Mouse (Mus musculus): Measurements from ENCODE around the gene Ttc23.

Ttc23 gene

GRCm38 (mm10) chr7:67695906-67696305 is 48.7 kb downstream of the Ttc23 start:
- no peak for DNase-seq (ENCODE audit: low read depth, low spot score)

GRCm38 (mm10) chr7:67697892-67698630 is 50.9 kb downstream of the Ttc23 start:
- DNase-seq (ENCODE audit: low read depth, low spot score), result no peak

DNA sequence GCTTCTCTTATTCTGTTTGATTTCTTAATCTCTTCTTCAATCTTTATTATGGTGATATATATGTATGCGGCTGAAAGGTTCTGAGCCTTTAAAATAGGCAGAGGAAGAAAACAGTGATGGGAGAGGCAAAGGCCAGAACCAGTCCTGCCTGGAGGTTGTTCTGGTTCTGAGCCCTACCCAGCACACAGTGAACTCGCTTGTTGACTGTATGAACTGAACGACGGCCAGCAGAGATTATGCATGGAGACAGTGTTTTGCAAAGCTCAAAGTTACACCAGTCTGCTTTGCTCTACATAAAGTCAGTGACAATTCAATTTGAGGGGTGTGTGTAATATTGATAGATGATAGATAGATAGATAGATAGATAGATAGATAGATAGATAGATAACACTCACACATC is 52.1 kb downstream of the Ttc23 start:
- no peak for DNase-seq (ENCODE audit: low read depth, low spot score)

- peak; percentile 21 for DNase-seq (ENCODE audit: low read depth, low spot score)
Measured at GRCm38 (mm10) chr7:67700846-67701245, 53.6 kb downstream of the Ttc23 start.

DNA sequence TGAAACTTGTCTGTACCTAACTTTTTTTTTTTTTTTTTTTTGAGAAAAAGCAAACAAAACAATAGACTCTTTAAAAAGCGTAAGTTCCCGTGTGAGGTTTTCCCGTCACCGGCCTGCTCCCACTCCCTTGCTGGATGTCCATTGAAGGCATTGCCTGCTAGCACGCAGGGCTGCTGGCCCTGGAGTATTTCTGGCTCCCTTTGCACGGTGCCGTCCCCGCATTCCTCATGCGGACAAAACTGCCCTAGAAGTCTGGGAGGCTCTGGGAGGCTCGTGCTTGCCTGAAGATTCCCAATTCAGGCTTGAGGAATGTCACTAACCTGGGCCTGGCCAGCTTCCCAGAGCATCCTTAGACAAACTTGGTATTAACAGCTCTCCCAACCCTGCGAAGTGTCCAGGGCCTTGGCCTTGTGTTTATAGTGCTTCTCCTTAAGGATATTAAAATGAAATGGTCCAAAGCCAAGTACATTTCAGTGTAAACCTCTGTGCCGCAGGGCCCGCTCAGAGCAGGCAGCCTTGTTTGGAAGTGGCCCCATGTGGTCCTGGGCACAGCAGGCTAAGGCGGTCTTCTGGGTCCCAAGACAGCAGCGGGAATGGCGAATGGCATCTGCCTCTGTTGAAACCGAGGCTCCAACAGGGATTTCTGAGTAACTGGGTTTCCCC is 54.2 kb downstream of the Ttc23 start:
- DNase-seq (ENCODE audit: low read depth, low spot score), result no peak

DNA sequence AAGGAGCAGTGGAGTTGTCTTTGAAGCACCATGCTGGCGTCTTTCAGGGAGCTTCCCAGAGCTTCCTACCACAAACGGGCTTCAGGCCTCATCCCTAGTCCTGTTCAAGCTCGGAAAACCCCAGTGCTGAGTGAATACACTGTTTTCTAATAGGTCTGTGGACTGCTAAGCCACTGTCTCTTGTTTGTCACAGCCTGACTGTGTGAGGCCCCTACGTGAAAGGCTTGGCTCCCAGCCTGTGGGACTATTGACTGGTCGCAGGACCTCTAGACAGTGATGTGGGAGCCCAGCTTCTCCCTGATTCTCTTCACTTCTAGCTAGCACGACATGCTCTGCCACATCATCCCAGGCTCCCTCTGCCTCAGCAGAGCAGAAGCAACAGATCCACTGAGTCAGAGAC is 61.0 kb downstream of the Ttc23 start:
- no peak for DNase-seq (ENCODE audit: low read depth, low spot score)

DNA sequence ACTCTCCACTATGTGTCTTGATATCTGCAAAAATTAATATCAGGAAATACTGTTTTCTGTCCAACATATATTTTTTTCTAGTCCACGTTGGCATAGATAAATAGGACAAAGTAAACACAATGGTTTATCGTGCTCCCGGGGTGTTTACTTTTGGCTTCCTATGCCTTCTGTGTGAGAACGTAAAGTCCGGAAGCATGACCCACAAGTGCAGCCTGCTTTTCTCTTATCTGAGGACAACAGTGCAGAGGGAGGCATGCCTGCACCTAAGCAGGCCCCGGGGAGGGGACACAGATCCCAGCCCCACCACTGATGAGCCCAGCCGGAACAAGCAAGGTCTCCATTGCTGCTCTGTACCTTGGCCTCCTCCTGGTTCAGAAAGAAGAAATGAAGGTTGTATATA is 63.0 kb downstream of the Ttc23 start:
- no peak for DNase-seq (ENCODE audit: low read depth, low spot score)

- DNase-seq (ENCODE audit: low read depth, low spot score), result no peak
Measured at GRCm38 (mm10) chr7:67713820-67714510, 66.8 kb downstream of the Ttc23 start.

DNA sequence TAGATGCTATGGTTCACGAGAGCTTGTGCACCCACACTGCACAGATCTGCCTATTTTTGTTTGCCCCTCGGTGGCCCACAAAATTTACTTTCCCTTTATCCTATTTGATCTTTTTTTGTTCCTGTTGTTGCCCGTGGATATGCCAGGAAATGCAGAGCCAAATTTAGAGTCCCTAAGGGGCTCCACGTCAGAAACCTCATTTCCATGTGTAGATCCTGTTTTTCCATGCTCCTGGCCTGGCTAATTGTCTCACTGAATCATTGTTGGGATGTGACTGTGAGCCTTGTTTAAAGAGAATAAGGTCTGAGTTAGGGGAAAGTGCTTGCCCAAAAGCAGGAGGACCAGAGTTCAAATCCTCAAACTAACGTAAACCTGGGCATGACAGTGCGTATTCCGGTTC is 68.0 kb downstream of the Ttc23 start:
- DNase-seq (ENCODE audit: low read depth, low spot score), result no peak

GRCm38 (mm10) chr7:67716213-67716878 is 69.1 kb downstream of the Ttc23 start:
- DNase-seq (ENCODE audit: low read depth, low spot score), result no peak

DNA sequence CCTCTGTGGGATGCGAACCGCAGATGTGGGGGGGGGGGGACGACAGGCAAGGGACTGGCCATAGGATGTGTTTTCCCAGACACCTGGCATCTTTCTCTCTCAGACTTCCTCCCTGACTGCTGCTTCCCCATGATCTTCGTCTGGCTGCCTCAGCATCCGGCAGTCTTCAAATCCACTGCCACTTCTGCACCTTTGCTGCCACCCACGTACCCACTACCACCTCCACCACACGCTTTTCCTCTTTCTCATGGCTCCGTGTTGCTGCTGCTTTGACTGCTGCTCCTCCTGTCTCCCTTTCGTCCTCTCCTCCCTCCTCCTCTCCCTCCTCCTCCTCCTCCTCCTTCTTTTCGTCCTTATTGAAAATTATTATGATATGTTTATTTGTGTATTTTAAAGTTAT is 69.7 kb downstream of the Ttc23 start:
- no peak for DNase-seq (ENCODE audit: low read depth, low spot score)

DNA sequence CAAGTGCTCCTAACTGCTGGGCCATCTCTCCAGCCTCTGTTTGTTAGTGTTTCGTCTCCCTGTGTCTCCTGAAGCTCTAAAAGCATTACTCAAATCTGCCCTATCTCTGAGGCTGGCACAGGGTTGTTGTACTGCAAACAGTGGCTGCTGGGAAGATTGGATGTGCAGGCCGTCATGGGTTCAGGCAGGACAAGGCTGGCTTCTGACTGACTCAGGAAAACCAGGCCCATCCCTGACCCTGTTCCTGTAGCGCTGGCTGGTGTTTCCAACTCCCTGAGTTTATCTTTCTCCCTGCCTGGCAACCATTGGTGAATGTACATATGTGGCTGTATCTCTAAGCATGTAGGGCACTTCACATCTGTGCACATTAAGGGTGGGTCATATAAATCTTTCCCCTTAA is 70.3 kb downstream of the Ttc23 start:
- no peak for DNase-seq (ENCODE audit: low read depth, low spot score)

DNA sequence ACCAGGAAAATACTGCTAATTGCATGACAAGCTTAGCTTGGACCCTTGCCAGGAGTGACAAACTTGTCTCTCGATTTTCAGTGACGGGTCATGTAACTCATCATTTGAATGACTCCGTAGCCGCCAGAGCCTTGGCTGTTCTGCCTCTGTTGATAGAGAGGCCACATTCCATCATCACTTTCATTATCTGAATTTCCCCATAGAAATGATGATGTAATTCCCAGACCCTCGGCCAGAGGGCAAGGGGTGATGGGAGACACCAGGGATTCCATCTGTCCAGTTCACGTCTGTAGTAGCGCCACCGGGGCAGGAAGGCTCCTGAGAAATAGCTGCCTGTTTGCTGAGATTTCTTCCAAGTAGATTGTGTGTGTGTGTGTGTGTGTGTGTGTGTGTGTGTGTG is 71.6 kb downstream of the Ttc23 start:
- DNase-seq (ENCODE audit: low read depth, low spot score), result no peak

- DNase-seq (ENCODE audit: low read depth, low spot score), result no peak
Measured at GRCm38 (mm10) chr7:67722163-67722562, 75.0 kb downstream of the Ttc23 start.

- no peak for DNase-seq (ENCODE audit: low read depth, low spot score)
Measured at GRCm38 (mm10) chr7:67724536-67724935, 77.3 kb downstream of the Ttc23 start.

GRCm38 (mm10) chr7:67725016-67725415 is 77.8 kb downstream of the Ttc23 start:
- no peak for DNase-seq (ENCODE audit: low read depth, low spot score)

DNA sequence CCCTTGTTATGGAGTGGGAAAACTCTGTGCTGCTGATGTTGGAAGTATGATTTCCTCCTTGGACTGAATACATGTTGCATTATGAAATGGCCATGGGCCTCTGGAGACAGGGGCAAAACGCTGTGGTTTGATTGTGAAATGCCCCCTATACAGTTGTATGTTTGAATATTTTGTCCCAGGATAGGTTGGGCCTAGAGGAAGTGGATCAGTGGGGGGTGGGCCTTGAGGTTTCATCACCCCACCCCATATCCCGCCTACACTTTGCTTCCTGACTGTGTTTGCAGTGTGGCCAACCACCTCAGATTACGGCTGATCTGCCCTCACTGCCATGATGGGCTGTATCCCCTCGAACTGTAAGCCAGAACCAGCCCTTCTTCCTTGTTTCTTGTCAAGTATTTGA is 81.0 kb downstream of the Ttc23 start:
- DNase-seq (ENCODE audit: low read depth, low spot score), result no peak

GRCm38 (mm10) chr7:67728809-67729208 is 81.6 kb downstream of the Ttc23 start:
- DNase-seq (ENCODE audit: low read depth, low spot score), result no peak

DNA sequence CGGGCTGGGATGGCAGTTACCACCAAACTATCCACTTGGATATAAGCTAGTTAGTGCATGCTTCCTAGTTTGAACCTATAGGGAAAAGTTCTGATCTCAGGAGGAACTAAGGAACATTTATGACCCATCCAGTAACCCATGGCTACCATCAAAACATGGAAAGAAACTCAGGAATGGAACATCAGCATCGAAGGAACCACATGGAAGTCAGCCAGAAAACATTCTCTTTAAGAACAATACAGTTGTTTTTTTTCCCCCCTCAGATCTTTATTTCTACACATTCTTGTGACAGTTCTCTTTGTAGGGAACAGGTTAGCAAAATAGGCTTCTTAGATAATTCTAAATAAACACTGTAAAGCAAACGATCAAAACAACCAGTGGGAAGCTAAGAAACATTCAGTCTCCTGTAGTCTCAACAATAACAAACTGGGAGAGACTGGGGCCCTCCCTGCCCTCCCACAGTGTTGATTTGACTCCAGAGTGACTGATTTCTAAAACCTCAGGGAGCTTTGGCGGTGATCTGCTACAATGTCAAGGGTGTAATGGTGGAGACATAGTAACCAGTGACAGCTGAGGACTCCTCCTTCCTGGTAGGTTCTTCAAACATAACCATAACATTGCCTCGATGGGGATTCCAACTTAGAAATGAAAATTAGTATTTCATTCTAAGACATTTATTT is 83.4 kb downstream of the Ttc23 start:
- no peak for DNase-seq (ENCODE audit: low read depth, low spot score)

DNA sequence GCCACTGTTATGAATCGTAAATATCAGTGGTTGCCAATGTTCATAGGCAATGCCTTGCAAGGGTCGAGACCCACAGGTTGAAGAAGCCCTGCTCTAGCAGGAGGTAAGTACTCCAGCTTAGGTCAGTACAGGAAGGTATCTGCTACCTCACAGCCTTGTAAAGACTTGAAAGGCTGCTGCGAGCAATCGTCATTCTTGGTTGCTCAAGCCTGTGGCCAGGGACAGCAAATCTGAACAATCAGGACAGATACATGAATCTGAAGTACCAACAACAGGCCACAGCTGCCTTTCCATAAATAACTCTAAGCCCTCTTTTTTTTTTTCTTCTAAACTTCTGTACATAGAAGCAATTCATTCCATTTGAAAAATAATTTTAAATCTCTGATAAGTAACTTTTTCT is 85.1 kb downstream of the Ttc23 start:
- no peak for DNase-seq (ENCODE audit: low read depth, low spot score)

GRCm38 (mm10) chr7:67740382-67740781 is 93.2 kb downstream of the Ttc23 start:
- no peak for DNase-seq (ENCODE audit: low read depth, low spot score)

DNA sequence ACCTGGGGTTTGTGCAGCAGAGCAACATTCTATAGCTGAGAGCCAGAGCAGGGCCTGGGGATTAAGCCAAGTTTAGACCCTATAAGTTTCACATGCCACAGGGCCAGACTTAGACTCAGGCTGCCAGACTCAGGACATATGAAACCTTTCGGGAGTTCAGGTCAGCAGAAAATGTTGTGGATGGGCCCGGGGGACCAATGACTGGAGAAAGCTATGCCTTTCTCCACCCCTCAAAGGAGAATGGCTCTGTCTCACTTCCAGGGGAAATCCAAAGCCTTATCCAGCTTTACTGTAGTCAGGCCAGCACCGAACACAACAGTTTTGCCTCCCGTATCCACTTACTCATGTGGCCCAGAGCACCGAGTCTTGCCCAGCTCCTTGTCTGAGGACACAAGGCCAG is 93.6 kb downstream of the Ttc23 start:
- no peak for DNase-seq (ENCODE audit: low read depth, low spot score)

All from CD4-positive helper T cell, adult 2 months (primary cell).